Mouse (Mus musculus) G1E (cell line): ENCODE data around the gene Cnot6.

ENCODE experiments used
- CTCF ChIP-seq: IDR thresholded peaks from 2 replicates; pipeline ENCODE4 v1.5.1; 2012; ENCODE audit warnings: low read depth, low read length, inconsistent platforms, mixed read lengths
- GATA1 ChIP-seq: IDR thresholded peaks from 2 replicates; pipeline ENCODE4 v1.6.1; 2012; ENCODE audit warnings: borderline replicate concordance, low read length, inconsistent platforms, mixed read lengths
- POLR2AphosphoS5 ChIP-seq: IDR thresholded peaks from 2 replicates; pipeline ENCODE4 v1.6.1; 2012; ENCODE audit warnings: low read depth, low read length, inconsistent platforms; ENCODE audit not compliant: insufficient replicate concordance

GRCm38 (mm10) chr11:49738659-49739406, 26.3 kb upstream of the Cnot6 start:
- TF ChIP-seq CTCF (no peak), GATA1 (no peak), POLR2AphosphoS5 (no peak)
